Mouse (Mus musculus) granulocyte monocyte progenitor cell, adult 5-6 weeks (primary cell): Measurements from ENCODE around the gene Snx13. TPM values are rescaled to one million over a fixed set of nuclear protein-coding genes. Genes with fewer than 3 reads are reported as not detected.

Experiments
- ATAC-seq: replicated peaks from 2 replicates; pipeline ENCODE4 v1.8.0; 2016; ENCODE audit warnings: mild to moderate bottlenecking, moderate TSS enrichment, inconsistent platforms; ENCODE audit not compliant: poor library complexity, severe bottlenecking
- total RNA-seq, 2 experiments: library from RNA; stranded (forward) in 1 of 2; stranded (reverse) in 1 of 2; fragments of 200-712, 200-1000 nt in 1 of 2; fragments of >200 nt in 1 of 2; fragmentation: Nextera tagmentation in 1 of 2; gene quantifications; 2 replicates each; pipeline ENCODE4 v1.2.3; 2014 to 2017

Gene Snx13
- total RNA-seq, 2 experiments from 2014 or later: 15.6 to 30.5 TPM

DNA sequence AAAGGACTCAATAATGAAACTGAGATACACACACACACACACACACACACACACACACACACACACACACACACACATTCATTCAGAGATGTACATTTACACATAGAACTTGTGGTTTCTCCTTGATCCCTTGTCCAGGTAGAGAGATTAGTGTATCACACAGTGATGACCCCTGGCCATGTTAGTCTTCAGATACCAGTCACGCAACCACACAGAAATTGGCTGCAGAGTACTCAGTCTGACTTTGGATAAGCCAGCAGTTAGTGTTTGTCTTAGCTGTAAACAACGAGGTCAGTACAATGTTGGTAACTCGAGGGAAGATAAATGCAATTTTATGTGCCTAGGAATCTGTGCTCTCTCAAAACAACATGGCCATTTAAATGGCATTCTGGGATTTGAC lies 129.6 kb downstream of the Snx13 start:
- ATAC-seq: no peak

DNA sequence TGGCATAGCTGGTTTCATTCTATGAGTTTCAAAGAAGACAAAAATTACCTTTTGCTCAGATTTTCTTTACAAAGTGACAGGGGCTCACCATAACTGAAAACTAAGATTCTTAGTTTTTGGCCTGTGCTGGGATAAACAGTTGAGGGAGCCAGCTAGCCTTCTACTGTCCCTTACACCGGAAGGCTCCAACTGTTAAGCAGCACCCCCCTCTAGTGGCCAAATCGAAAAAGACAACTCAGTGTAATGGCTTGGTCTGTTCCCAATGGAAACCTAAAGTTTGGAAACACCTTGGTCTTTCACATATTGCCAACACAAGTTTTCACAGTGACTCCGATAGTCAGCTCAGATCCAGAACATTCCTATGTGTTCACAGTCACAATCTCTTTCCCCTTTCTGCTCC lies 135.7 kb downstream of the Snx13 start:
- peak; percentile 93 for ATAC-seq

GRCm38 (mm10) chr12:35184261-35184660 lies 137.3 kb downstream of the Snx13 start:
- no peak for ATAC-seq

GRCm38 (mm10) chr12:35191698-35192425 lies 144.9 kb downstream of the Snx13 start:
- peak; percentile 42 for ATAC-seq

GRCm38 (mm10) chr12:35192426-35192769 lies 145.4 kb downstream of the Snx13 start:
- no peak for ATAC-seq

Other genes with a start within 250 kb of the Snx13 start
- 4.4 and 7.2 TPM in 2 replicates for gene Hdac9, start 130.1 kb upstream of the Snx13 start, total RNA-seq (2014; fragmentation: Nextera tagmentation)
- gene Hdac9, start 130.1 kb upstream of the Snx13 start, total RNA-seq (2017): 5.7 and 5.9 TPM in 2 replicates
- not detected in 2 replicates for gene Prps1l1, start 62.4 kb upstream of the Snx13 start, total RNA-seq (2014; fragmentation: Nextera tagmentation)
- gene Prps1l1, start 62.4 kb upstream of the Snx13 start, total RNA-seq (2017): 0.05 and 0.95 TPM in 2 replicates